Mouse (Mus musculus) thymus, postnatal 10 days (tissue): Measurements from ENCODE around the gene Bbs12.

ENCODE experiments used
- DNase-seq, 2 experiments: peaks; one replicate each; pipeline ENCODE4 v3.0.0; 2021; ENCODE audit warnings: low spot score in 2 of 2

Gene Bbs12

DNA sequence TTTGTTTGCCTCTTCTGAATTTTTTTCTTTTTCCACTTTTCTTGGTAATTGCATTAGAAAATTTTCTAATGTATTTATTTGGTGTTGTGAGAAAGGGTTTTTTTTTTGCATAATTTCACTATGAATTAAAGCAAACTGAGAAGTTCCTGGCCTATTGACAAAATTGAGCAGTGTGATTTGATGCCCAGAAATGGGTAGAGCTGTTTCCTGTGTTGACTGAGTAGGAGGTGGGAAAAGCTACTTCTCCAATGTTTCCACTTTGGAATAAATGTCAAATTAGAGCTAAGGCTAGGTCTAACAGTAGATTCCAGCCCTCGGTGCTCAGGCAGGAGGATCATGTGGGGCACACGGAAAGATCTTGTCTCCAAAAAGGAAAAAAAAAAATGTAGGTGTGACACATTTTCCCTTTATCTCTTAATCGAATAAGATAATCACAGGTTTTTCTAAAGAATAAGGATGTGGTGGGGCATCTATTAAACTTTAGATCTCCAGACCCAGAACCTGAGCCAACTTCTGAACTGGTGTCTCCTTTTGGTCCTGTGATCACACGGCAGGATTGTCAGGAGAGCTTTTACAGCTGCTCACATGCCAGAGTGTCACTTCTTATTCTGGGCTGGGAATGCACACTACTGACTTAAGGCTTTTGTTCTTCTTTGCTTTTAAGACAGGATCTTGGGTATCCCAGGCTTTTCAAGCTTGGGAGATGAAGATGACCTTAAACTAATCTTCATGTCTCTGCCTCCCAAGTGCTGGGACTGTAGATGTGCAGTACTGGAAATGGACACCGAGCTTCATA is 13.2 kb downstream of the Bbs12 start:
- no peak for DNase-seq

DNA sequence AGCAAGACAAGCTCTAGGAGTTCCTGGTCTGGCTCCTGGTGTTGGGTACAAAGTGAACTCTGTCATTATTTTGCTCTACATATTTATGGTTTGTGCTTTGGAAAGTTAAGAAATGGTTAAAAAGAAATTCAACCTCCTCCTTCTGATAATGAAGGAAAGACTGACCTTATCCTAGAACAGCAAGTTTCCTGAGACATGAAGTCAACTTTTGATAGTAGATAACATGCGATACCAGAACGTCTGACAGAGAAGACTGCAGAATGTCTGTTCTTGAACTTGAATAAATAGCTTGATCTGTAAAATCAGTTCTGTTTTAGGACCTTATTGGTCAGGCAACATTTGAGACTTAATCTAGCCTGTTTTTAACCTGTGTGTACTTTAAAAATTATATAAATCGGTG is 14.3 kb downstream of the Bbs12 start:
- no peak for DNase-seq

- no peak for DNase-seq
Measured at GRCm38 (mm10) chr3:37328489-37328888, 16.1 kb downstream of the Bbs12 start.

- no peak for DNase-seq
Measured at GRCm38 (mm10) chr3:37329963-37330362, 17.6 kb downstream of the Bbs12 start.

- DNase-seq, result no peak
Measured at GRCm38 (mm10) chr3:37331999-37332449, 19.7 kb downstream of the Bbs12 start.

DNA sequence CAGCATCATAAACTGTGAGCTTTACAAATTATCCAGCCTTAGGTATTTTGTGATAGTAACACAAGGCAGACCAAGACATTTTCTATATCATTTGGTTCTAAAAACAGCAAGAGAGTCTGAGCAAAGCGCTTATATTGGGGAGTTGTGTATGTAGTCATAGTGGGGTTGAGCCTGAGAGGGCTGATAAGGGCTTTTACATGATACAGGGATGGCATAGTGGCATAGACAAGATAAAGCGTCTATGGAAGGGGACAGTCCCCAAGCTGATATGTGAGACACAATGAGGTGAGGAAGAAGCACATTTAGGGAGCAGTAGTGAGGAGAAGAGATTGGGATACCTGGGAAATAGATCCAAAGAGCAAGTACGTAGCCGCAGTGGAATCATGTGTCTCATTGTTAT is 21.7 kb downstream of the Bbs12 start:
- no peak for DNase-seq

DNA sequence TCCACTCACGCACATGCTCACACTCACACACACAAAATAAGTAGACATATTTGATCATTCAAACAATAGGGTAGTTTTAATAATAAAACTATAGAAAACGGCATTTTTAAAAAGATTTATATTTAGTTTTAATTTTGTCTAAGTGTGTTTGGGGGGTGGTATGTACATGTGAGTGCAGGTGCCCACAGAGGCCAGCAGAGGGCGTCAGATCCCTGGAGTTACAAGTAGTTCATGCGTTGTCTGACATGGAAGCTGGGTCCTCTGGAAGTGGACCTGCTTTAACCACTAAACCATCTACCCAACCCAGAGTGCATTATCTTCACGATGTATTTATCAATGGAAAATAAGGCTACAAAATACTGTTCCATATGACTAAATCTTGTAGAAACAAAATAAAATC is 28.8 kb downstream of the Bbs12 start:
- peak in 1 of 2 experiments; percentile 16 for DNase-seq

GRCm38 (mm10) chr3:37342811-37343210 is 30.5 kb downstream of the Bbs12 start:
- no peak for DNase-seq

- DNase-seq, result no peak
Measured at GRCm38 (mm10) chr3:37347671-37348070, 35.3 kb downstream of the Bbs12 start.

- peak in 1 of 2 experiments; percentile 7 for DNase-seq
Measured at GRCm38 (mm10) chr3:37348221-37349165, 36.1 kb downstream of the Bbs12 start, which contains the start of gene Fgf2. Gene Fgf2 (plus strand): TSS chr3:37348346.

DNA sequence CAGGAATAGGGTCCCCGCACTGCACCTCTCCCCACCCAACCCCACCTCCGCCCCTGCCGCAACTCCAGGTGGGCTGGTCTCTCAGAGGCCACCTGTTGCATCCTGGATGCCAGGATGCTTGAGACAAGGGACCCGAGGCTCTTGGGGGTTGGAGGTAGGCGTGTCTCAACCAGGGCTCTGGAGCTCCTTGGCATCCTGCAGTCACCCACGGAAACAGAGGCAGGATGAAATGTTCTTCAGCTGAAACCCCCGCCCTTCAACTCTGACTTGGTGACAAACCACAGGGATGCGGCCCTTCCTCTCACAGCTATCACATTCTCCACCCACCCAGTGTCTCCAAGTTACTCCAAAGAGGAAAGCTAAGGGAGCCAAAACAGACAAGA is 36.8 kb downstream of the Bbs12 start:
- no peak for DNase-seq

- DNase-seq, result no peak
Measured at GRCm38 (mm10) chr3:37350386-37350785, 38.0 kb downstream of the Bbs12 start.

DNA sequence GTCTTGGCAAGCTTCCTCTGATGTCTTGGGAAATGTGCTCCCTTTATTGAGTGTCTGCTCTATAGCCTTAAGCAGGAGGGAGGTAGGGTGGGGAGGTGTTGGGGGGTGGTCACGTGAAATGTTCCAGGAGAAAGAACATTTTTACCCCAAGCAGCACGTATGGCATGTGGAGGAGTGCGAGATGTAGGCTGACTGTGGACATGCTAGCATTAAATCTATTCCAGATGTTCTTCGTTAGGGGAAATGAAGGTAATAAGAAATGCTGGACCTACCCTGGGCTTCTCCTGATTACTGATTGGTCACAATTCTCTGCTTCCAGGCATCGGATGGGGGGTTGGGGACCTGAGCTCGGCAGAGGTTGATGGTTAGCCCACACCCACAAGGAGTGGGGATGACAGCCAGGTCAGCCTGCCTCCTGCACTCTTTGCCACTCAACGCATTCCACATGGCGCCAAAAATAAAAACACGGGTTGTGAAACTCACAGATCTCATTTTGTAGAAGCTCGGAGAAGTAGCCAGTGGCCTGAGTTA is 41.7 kb downstream of the Bbs12 start:
- DNase-seq, result no peak

GRCm38 (mm10) chr3:37354737-37355136 is 42.4 kb downstream of the Bbs12 start:
- DNase-seq, result no peak

DNA sequence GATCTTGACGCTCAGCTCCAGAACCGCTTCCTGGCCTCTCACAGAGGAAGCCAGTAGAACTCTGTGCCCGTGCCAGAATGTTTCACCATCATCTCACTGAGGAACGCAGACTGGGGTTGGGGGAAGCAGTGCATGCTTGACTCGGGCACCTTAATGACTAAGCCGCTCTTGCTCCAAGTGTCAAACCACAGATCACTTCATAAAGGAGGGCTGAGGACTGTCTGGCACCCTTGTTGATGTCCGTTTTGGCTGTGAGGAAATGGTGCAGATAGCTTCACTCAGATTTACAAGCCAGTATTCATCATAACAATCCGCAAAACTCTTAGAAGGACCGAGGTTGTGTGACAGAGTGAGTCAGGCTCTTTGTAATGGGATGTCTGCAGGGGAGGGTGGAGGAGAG is 48.4 kb downstream of the Bbs12 start:
- DNase-seq, result no peak

- no peak for DNase-seq
Measured at GRCm38 (mm10) chr3:37365144-37365543, 52.8 kb downstream of the Bbs12 start.

DNA sequence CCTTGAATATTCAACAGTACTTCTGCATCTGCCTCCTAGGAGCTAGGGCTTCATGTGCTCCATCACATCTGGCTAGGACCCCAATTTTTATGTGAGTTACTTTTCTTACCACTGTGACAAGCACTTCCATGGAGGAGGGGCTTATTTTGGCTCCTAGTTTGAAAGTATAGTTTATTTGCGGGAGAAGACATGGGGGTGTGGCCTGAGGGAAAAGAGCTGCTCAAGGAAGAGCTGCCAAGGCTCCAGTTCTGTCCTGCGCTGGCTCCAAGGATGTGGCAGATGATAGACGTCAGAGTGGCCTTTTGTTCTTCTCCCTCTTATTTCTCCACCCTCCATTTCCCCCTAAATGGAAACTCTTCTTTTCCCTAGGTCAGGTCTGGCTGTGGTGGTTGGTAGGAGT is 53.6 kb downstream of the Bbs12 start:
- no peak for DNase-seq

- no peak for DNase-seq
Measured at GRCm38 (mm10) chr3:37366381-37367053, 54.2 kb downstream of the Bbs12 start.

DNA sequence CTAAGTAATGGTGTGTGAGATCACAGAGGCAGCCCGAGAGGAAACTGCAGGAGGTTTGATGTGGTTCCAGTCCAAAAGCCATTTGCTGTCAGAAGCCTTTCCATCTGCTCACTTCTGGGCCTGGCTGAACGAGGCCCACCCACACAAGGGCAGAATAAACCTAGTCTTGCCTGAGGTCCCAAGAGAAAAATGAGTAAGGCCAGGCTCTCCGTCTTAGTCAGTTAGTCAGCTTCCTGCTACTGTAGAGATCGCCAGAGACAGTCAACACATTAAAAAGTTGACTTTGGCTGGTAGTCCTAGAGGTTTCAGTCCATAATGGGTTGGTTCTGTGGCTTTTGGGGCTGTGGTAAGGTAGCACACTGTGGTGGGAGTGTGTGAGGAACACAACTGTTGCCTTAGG is 58.1 kb downstream of the Bbs12 start:
- no peak for DNase-seq
